Mouse (Mus musculus) B cell, adult 62 days (primary cell): ENCODE data around the gene Susd3. TPM values are rescaled to one million over a fixed set of nuclear protein-coding genes. Genes with fewer than 3 reads are reported as not detected.

Experiments used
- total RNA-seq: library from RNA; stranded (reverse); gene quantifications from 4 replicates; pipeline ENCODE4 v1.2.4, GENCODE M21; 2023

Susd3 gene
- 43.5 to 61.9 TPM (median 47.3 TPM) in 4 replicates for total RNA-seq

DNA sequence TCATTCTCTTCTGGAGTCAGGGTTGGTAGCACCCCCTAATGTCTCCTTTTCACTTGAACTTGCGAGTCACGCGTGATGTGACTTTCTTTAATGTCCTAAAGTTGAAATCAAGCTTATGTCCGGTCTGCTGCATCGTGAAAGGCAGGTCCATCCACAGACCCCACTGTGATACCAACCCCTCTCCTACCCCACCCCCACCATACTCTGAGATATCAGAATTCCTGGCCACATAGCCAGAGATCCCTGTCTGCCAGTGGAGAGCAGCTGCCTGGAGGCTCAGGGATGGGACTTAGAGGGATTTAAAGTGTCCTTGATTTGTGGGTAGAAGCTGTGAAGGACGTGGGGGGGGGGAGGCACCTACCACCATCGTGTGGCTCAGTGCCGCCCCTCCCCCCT, at the start of gene Susd3:
Gene Susd3, minus strand, starts transcription at position 240 of the 396 bp plus-strand sequence.

DNA sequence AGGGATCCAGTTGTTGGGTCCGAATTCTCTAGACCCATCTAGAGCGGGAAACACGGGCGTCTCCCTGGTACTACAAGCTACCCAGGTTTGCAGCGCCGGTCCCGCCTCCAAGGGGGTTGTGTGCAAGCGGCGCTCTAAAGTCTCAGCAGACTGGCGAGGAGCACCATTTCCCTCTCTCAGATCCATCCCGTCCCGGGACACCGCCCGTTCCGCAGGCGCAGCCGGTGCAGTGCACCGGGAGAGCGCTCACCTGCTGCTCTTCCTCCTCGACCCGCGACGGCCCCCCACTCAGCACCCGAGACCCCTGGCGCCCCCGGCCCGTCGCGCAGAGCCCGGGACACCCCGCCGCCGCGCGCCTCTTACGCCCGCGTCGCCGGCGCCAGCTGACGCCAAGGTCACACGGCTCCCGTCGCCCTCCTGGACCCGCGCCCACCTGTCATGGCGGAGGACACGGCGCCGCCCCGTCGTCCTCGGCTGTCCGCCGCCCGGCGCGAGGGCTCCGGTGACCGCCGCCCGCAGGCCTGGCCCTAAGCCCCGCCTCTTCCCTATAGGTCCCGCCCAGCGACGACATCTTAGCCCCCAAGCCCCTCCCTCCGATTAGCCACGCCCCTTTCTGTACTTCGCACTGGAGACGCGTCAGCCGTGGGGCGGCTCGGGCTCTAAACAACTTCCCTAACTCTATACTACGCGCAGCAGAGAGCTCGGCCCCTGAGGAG, 32.8 kb downstream of the Susd3 start, which contains the start of gene Card19:
Gene Card19, minus strand, starts transcription at position 534 of the 716 bp plus-strand sequence.

DNA sequence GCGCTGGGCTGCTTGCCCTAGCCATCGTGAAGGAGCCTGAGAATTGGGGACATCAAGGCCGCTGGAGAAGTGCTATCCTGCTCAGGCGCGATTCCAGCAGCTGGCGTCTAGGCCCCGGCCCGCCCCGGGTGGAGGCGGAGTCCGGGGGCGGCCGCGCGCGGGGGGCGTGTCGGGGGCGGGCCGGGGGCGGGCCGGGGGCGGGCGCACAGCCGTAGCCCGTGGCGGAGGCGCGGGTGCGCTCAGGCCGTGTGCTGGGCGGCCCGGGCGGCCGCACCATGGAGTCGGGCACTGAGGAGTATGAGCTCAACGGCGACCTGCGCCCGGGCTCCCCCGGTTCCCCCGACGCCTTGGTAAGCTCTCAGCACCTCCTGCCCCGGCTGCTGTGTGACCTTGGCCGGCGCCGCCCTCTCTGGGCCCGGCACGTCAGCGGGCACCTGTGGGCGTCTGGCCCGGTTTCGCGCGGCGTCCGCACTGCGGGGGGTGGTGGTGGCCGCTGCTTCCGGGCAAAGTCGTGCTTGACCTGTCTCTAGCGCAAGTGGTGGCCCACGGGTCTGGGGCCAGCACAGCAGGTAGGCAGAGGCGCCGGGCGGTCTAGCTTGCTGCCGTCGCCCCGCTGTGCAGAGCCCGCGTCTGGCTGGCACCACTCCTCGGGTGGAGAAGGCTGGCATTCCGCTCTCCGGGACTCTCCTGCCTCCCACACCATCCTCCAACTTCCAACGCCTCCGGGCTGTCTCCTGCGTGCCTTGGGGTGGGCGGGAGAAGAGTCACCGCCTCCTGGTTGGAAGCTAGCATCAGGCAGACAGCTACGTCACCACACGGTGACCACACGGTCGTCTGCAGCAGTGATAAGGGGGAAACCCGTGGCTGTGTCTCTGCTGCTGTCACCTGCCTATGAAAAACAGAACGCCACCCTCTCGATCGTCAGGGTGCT, 61.0 kb downstream of the Susd3 start, which contains the start of gene Ninj1:
Gene Ninj1, plus strand, starts transcription at position 198 of the 931 bp plus-strand sequence.

Other genes with a start within 250 kb of the Susd3 start
- gene Wnk2, start 100.7 kb downstream of the Susd3 start, total RNA-seq: 0.27 to 1.1 TPM (median 0.33 TPM) in 4 replicates
- 31.7 to 39.7 TPM (median 35.6 TPM) in 4 replicates for gene Ninj1, start 61.2 kb downstream of the Susd3 start, total RNA-seq
- gene Card19, start 32.7 kb downstream of the Susd3 start, total RNA-seq: 37.0 to 54.6 TPM (median 44.6 TPM) in 4 replicates
- gene Fgd3, start 71.6 kb upstream of the Susd3 start, total RNA-seq: 108 to 114 TPM (median 112 TPM) in 4 replicates
- 20.8 to 24.0 TPM (median 22.9 TPM) in 4 replicates for gene Bicd2, start 92.9 kb upstream of the Susd3 start, total RNA-seq
- gene Ippk, start 172.5 kb upstream of the Susd3 start, total RNA-seq: 7.2 to 8.2 TPM (median 7.8 TPM) in 4 replicates
- gene Tes3-ps, start 244.6 kb upstream of the Susd3 start, total RNA-seq: 0.30 to 0.92 TPM (median 0.62 TPM) in 4 replicates